Mouse (Mus musculus) liver, embryonic 14.5 days (tissue): ENCODE data around the gene Gm20716. TPM values are rescaled to one million over a fixed set of nuclear protein-coding genes. Genes with fewer than 3 reads are reported as not detected.

Source experiments
- ATAC-seq: fragments of 200-750 bp; cut with Nextera tagmentation; 2 replicates; pipeline ENCODE4 v1.8.0; 2017; ENCODE audit warnings: moderate number of reproducible peaks, mild to moderate bottlenecking, moderate library complexity; ENCODE audit not compliant: insufficient read depth
- DNase-seq, 3 experiments: peaks; one replicate each; pipeline ENCODE4 v3.0.0-alpha.2; 2012 to 2013; ENCODE audit warnings: low read depth in 3 of 3, low spot score in 3 of 3
- H3K27ac ChIP-seq: fragments of 300-500 bp; sonication (generic); 2 replicates; pipeline ENCODE4 v1.5.1; 2014; ENCODE audit warnings: moderate library complexity, mild to moderate bottlenecking, control low read depth, inconsistent platforms
- H3K27me3 ChIP-seq: fragments of 300-500 bp; sonication (generic); 2 replicates; pipeline ENCODE4 v1.6.1; 2014; ENCODE audit warnings: mild to moderate bottlenecking, low read length, moderate library complexity; ENCODE audit not compliant: control insufficient read depth, insufficient read depth
- H3K36me3 ChIP-seq: fragments of 300-500 bp; sonication (generic); replicated peaks from 2 replicates; pipeline ENCODE4 v1.6.1; 2014; ENCODE audit warnings: low read depth; ENCODE audit not compliant: control insufficient read depth, insufficient read depth
- H3K4me1 ChIP-seq, 2 experiments: fragments of 200-500 bp in 1 of 2; fragments of 300-500 bp in 1 of 2; sonication (generic) in 1 of 2; replicated peaks; 2 replicates each; pipeline ENCODE4 v1.6.1; 2012 to 2014; ENCODE audit warnings: antibody characterized with exemption in 1 of 2, inconsistent platforms in 1 of 2, low read length in 1 of 2; ENCODE audit not compliant: control insufficient read depth in 2 of 2, insufficient read depth in 2 of 2
- H3K4me2 ChIP-seq: fragments of 300-500 bp; sonication (generic); 2 replicates; pipeline ENCODE4 v1.6.1; 2014; ENCODE audit warnings: low read depth, mild to moderate bottlenecking, control low read depth, moderate library complexity
- H3K4me3 ChIP-seq, 2 experiments: fragments of 200-500 bp in 1 of 2; fragments of 300-500 bp in 1 of 2; sonication (generic) in 1 of 2; 2 replicates each; pipeline ENCODE4 v1.5.1; 2012 to 2014; ENCODE audit warnings: low read depth in 2 of 2, low read length in 2 of 2, mild to moderate bottlenecking in 2 of 2, control low read depth in 1 of 2, inconsistent platforms in 1 of 2, moderate library complexity in 1 of 2; ENCODE audit not compliant: insufficient read depth in 1 of 2
- H3K9ac ChIP-seq: fragments of 300-500 bp; sonication (generic); replicated peaks from 2 replicates; pipeline ENCODE4 v1.6.1; 2014; ENCODE audit warnings: mild to moderate bottlenecking, control low read depth, moderate library complexity
- H3K9me3 ChIP-seq: fragments of 300-500 bp; sonication (generic); 2 replicates; pipeline ENCODE4 v1.6.1; 2016; ENCODE audit warnings: low read length, mixed read lengths; ENCODE audit not compliant: control insufficient read depth
- CTCF ChIP-seq: IDR thresholded peaks from 2 replicates; pipeline ENCODE4 v1.5.1; 2016; ENCODE audit warnings: antibody characterized with exemption, low read depth, control low read depth
- EP300 ChIP-seq: IDR thresholded peaks from 2 replicates; pipeline ENCODE4 v1.6.1; 2016; ENCODE audit warnings: antibody characterized with exemption, low read depth
- WGBS: fragments of 180-500 bp; shearing (Covaris S2); extraction: QIAGEN DNeasy Blood & Tissue Kit; methylation state at CpG from one replicate; pipeline ENCODE4 v1.1.7; 2014; ENCODE audit not compliant: insufficient replicate concordance; 5-methylcytosine and 5-hydroxymethylcytosine counted together
- polyA plus RNA-seq, 2 experiments: library from polyadenylated mRNA; depleted of rRNA in 1 of 2; stranded (reverse) in 1 of 2; unstranded in 1 of 2; fragments of >200 nt; fragmentation: Nextera tagmentation in 1 of 2; extraction: Ambion mirVana in 1 of 2; gene quantifications; 2 replicates each; pipeline versions ENCODE4 v1.2.1 to v1.2.3; 2012 to 2014

The Gm20716 gene
- polyA plus RNA-seq, 2 experiments, result 4.7 to 8.5 TPM

DNA sequence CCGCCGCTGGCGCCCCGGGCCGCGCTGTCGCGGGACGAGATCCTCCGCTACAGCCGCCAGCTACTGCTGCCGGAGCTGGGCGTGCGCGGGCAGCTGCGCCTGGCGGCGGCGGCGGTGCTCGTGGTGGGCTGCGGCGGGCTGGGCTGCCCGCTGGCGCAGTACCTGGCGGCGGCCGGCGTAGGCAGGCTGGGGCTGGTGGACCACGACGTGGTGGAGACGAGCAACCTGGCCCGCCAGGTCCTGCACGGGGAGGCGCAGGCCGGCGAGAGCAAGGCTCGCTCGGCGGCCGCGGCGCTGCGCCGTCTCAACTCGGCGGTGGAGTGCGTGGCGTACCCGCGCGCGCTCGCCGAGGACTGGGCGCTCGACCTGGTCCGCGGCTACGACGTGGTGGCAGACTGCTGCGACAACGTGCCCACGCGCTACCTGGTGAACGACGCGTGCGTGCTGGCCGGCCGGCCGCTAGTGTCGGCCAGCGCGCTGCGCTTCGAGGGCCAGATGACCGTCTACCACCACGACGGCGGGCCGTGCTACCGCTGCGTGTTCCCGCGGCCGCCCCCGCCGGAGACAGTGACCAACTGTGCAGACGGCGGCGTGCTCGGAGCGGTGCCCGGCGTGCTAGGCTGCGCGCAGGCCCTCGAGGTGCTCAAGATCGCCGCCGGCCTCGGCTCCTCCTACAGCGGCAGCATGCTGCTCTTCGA is 758 bp upstream of the Gm20716 start:
- Histone ChIP-seq H3K27me3 (no peaks in the 10 kb centered on the region), H3K4me3 (peak overlapping the region; percentile 70 to 95), H3K36me3 (peaks cover 16% of the 10 kb centered on the region), H3K9me3 (no peaks in the 10 kb centered on the region), H3K27ac (peak overlapping the region; percentile 11; the same call in 1 of the 2 replicates), H3K4me2 (peak overlapping the region; percentile 99), H3K9ac (peak overlapping the region; percentile 94), H3K4me1 (peaks cover 21% of the 10 kb centered on the region in 2 experiments)
- ATAC-seq (peak; percentile 68), DNase-seq (no peak)
- no peak for TF ChIP-seq CTCF
- TF ChIP-seq EP300, result no peak
- 1% methylated on average over 105 of the region's 105 CpGs for WGBS

DNA sequence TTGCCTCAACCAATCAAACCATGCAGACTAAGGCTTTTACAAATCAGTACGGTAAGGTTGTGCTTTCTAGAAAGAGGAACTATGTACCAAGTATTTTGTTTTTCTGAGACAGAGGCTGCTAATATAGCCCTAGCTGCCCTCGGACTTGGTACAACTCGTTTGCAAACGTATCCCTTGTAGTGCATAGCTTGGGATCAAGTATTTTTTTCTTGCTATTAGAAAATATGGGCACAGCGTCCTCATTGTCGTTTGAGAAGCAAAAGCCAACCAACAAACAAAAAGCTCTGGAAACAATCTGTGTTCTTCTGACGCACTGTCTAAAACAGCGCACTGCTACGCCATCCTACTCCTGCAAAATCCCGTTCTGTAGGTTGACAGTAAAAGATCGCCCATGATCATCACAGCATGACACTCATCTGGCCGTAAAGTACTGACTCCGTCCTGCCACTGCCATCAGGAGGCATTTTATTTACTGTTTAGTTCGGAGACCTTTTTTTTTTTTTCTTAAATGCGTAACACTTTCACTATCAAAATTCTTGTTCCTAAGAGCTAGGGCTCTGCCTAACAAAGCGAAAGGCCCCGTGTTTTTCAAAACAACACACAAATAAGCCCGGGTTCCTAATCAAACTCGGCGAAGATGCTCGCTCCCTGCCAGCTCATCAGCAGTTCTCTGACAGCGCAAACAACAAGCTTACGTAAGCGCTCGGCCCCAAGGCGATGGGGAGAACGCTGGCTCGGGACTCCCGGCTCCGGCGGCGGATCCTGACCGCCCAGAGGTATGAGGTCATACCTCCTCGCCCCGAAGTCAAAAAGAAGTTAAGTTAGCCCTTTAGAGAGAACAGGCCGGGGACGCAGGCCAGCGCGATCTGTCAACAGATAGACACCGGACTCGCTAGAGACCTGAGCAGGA is 793 bp downstream of the Gm20716 start:
- peak overlapping the region; percentile 4 for H3K27ac ChIP-seq
- ATAC-seq (peak; percentile 36; the same call in 1 of the 2 replicates), DNase-seq (no peak)
- peak overlapping the region; percentile 99 for H3K4me2 ChIP-seq
- 10% methylated on average over 41 of the region's 41 CpGs for WGBS
- H3K4me3 ChIP-seq, result peak overlapping the region; percentile 70 to 95
- peaks cover 32% of the 10 kb centered on the region for H3K36me3 ChIP-seq
- no peaks in the 10 kb centered on the region for H3K27me3 ChIP-seq
- H3K4me1 ChIP-seq, result peaks cover 21% of the 10 kb centered on the region in 2 experiments
- H3K9me3 ChIP-seq, result no peaks in the 10 kb centered on the region
- H3K9ac ChIP-seq, result peak overlapping the region; percentile 94
- TF ChIP-seq EP300 (no peak), CTCF (no peak)

DNA sequence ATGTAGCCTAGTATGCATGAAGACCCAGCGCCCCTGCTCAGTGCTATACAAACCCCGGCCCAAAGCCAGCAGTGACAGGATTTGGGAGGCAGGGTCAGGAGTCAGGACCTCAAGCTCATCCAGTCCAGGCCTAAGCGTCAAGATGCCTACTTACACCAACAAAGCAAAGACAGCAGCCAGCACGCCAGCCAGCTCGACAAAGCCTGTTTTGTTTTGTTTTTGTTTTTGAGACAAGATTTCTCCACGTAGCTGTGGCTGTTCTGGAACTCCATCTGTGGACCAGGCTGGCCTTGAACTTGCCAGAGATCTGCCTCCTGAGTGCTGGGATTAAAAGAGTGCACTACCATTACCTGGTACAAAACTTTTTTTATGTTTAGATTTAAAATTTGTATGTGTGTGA is 6.8 kb downstream of the Gm20716 start:
- Histone ChIP-seq H3K4me1 (peaks cover 3 to 7% of the 10 kb centered on the region in 2 experiments; a peak in 3 of 4 replicates), H3K4me2 (no peak overlapping the region), H3K27ac (no peak overlapping the region), H3K4me3 (no peak overlapping the region), H3K9ac (no peak overlapping the region), H3K36me3 (peaks cover 68% of the 10 kb centered on the region), H3K27me3 (no peaks in the 10 kb centered on the region), H3K9me3 (no peaks in the 10 kb centered on the region)
- 86% methylated on average over 6 of the region's 6 CpGs for WGBS
- TF ChIP-seq CTCF, result no peak
- no peak for TF ChIP-seq EP300
- DNase-seq (no peak), ATAC-seq (no peak)

DNA sequence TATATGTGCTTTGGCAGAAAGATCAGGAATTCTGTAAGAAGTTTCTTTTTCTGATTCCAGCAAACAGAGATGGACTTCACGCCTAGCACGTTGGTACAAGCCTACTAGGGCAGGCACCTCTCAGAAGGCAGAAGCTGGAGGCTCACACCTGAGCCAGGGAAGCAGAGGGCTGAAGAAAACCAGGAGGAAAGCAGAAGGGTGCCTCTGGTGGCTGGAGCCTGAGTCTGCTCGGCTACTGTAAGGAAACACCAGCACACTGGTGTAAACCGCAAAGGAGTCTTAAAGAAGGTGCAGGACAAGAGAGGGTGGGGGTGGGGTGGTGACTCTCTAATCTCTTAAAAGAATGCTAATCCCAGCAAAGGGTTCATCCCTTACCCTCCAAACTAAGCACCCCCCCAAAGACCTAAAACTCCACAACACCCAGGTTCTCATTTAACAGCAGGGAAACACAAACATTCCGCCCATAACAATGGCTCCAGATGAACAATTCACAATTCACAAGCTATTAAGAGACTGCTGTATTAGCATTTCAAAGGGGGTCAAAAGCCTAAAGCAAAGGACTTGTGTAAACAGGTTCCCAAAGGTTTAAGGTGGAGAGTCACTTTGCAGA is 16.3 kb downstream of the Gm20716 start:
- no peak for ATAC-seq
- DNase-seq, result no peak
- Histone ChIP-seq H3K4me2 (no peak overlapping the region), H3K27ac (no peak overlapping the region), H3K9ac (no peak overlapping the region), H3K4me3 (no peak overlapping the region), H3K36me3 (peaks cover 61% of the 10 kb centered on the region), H3K9me3 (no peaks in the 10 kb centered on the region), H3K27me3 (no peaks in the 10 kb centered on the region), H3K4me1 (no peaks in the 10 kb centered on the region)
- 68% methylated on average over 5 of the region's 5 CpGs for WGBS
- TF ChIP-seq CTCF (peak; percentile 31), EP300 (no peak)

DNA sequence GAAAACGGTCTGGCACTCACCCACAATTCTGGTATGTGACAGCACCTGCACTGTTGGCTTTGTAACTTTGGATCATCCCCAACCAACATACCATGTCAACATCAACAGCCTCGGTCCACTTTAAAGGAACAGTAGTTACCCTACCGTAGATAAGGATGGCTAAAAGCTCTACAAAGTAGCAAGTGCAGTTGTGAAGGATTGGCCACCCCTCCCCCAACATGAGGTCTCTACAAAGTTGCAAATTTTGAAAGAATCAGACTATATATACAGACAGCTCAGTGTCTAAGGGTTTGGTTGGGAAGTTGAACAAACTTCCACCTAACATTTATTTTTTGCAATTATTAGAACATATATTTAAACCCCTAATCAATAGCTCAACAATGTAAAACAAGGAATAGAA is 22.3 kb downstream of the Gm20716 start:
- TF ChIP-seq EP300, result no peak
- TF ChIP-seq CTCF, result no peak
- no peak overlapping the region; the same call in 1 of the 2 replicates for H3K27ac ChIP-seq
- H3K27me3 ChIP-seq, result no peaks in the 10 kb centered on the region
- DNase-seq (no peak), ATAC-seq (no peak)
- no peaks in the 10 kb centered on the region for H3K9me3 ChIP-seq
- peaks cover 4 to 19% of the 10 kb centered on the region in 2 experiments for H3K4me1 ChIP-seq
- 85% methylated on average over 3 of the region's 3 CpGs for WGBS
- peak overlapping the region; percentile 93 for H3K4me2 ChIP-seq
- no peak overlapping the region for H3K4me3 ChIP-seq
- peaks cover 39% of the 10 kb centered on the region for H3K36me3 ChIP-seq
- no peak overlapping the region; the same call in 1 of the 2 replicates for H3K9ac ChIP-seq
